Mouse (Mus musculus) brain, adult 2 months (tissue): ENCODE data around the gene Nat10.
A peak's percentile ranks its signal among the peaks of the same experiment; 100 is the strongest.

Experiments
- DNase-seq: peaks from one replicate; pipeline ENCODE4 v3.0.0; 2011; ENCODE audit warnings: low read depth, low spot score

Gene Nat10

GRCm38 (mm10) chr2:103692810-103693209 is 68.3 kb downstream of the Nat10 start:
- no peak for DNase-seq

GRCm38 (mm10) chr2:103691278-103691677 is 69.8 kb downstream of the Nat10 start:
- no peak for DNase-seq

GRCm38 (mm10) chr2:103690828-103691227 is 70.2 kb downstream of the Nat10 start:
- DNase-seq = no peak

GRCm38 (mm10) chr2:103690425-103690824 is 70.6 kb downstream of the Nat10 start:
- peak; percentile 69 for DNase-seq

- no peak for DNase-seq
Measured at GRCm38 (mm10) chr2:103687888-103688287, 73.2 kb downstream of the Nat10 start.

GRCm38 (mm10) chr2:103687143-103687542 is 73.9 kb downstream of the Nat10 start:
- no peak for DNase-seq

- DNase-seq = no peak
Measured at GRCm38 (mm10) chr2:103685581-103685980, 75.5 kb downstream of the Nat10 start.

GRCm38 (mm10) chr2:103684926-103685577 is 76.0 kb downstream of the Nat10 start:
- DNase-seq = no peak

GRCm38 (mm10) chr2:103684431-103684830 is 76.6 kb downstream of the Nat10 start:
- DNase-seq = no peak

GRCm38 (mm10) chr2:103682927-103683442 is 78.1 kb downstream of the Nat10 start:
- DNase-seq = no peak

GRCm38 (mm10) chr2:103682261-103682722 is 78.8 kb downstream of the Nat10 start:
- DNase-seq = peak; percentile 34

GRCm38 (mm10) chr2:103681149-103681548 is 79.9 kb downstream of the Nat10 start:
- no peak for DNase-seq

GRCm38 (mm10) chr2:103680364-103681110 is 80.5 kb downstream of the Nat10 start:
- no peak for DNase-seq

GRCm38 (mm10) chr2:103678433-103678832 is 82.6 kb downstream of the Nat10 start:
- DNase-seq = no peak

- no peak for DNase-seq
Measured at GRCm38 (mm10) chr2:103677614-103678369, 83.3 kb downstream of the Nat10 start.

GRCm38 (mm10) chr2:103676808-103677207 is 84.3 kb downstream of the Nat10 start:
- no peak for DNase-seq

GRCm38 (mm10) chr2:103675391-103675790 is 85.7 kb downstream of the Nat10 start:
- DNase-seq = no peak

GRCm38 (mm10) chr2:103673609-103674008 is 87.5 kb downstream of the Nat10 start:
- DNase-seq = no peak

GRCm38 (mm10) chr2:103672573-103673119 is 88.4 kb downstream of the Nat10 start:
- DNase-seq = no peak
